Mouse (Mus musculus) C2C12 (cell line): ENCODE data around the gene Egfr.

Experiments used
- CTCF ChIP-seq: IDR thresholded peaks from one replicate; pipeline ENCODE4 v1.5.1; 2011; ENCODE audit not compliant: control insufficient read depth, insufficient read depth, insufficient read length
- FOSL1 ChIP-seq: IDR thresholded peaks from one replicate; pipeline ENCODE4 v1.8.0; 2011; ENCODE audit warnings: mild to moderate bottlenecking, low read length; ENCODE audit not compliant: poor library complexity, insufficient read depth, severe bottlenecking
- MAX ChIP-seq: IDR thresholded peaks from one replicate; pipeline ENCODE4 v1.6.1; 2011; ENCODE audit warnings: mild to moderate bottlenecking, control low read depth
- MYOD1 ChIP-seq: IDR thresholded peaks from one replicate; pipeline ENCODE4 v1.6.1; 2011; ENCODE audit warnings: low read depth; ENCODE audit not compliant: control insufficient read depth, insufficient read length
- MYOG ChIP-seq: IDR thresholded peaks from one replicate; pipeline ENCODE4 v1.6.1; 2011; ENCODE audit not compliant: control insufficient read depth, insufficient read length; ENCODE audit errors: extremely low read depth
- USF1 ChIP-seq: IDR thresholded peaks from one replicate; pipeline ENCODE4 v1.6.1; 2011; ENCODE audit warnings: low read depth, mild to moderate bottlenecking, control low read depth, moderate library complexity

GRCm38 (mm10) chr11:16914756-16915155 is 162.8 kb downstream of the Egfr start:
- TF ChIP-seq CTCF (no peak), MYOG (no peak), FOSL1 (no peak), USF1 (no peak), MYOD1 (no peak), MAX (no peak)
